Mouse (Mus musculus) ES-Bruce4 (cell line): ENCODE measurements around the gene Spib.

Source experiments
- CTCF ChIP-seq: IDR thresholded peaks from one replicate; pipeline ENCODE4 v1.8.1; 2011; ENCODE audit warnings: low read depth, low read length
- EP300 ChIP-seq: IDR thresholded peaks from 2 replicates; pipeline ENCODE4 v1.6.1; 2011; ENCODE audit warnings: low read depth, low read length; ENCODE audit not compliant: insufficient read depth

DNA sequence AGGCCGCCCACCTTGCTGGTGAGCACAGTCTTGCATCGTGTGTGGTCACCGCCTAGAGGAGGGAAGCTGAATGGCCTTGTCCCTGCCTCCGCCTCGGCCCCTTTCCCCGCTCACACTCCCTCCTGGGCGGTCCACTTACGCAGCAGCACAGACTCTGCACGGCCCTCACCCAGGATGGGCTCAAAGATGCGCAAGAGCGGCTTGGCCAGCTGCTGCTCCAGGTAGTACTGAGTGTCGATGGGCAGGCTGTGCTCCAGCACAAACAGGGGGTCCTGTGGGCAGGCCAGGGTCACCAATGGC, 1.8 kb upstream of the Spib start:
- no peak for TF ChIP-seq CTCF
- TF ChIP-seq EP300, result no peak
